Mouse (Mus musculus) liver, adult 2 months (tissue): ENCODE data around the gene Kcnq1.

Source experiments
- CTCF ChIP-seq: fragments of 200-500 bp; IDR thresholded peaks from 2 replicates; pipeline ENCODE4 v1.5.1; 2011; ENCODE audit warnings: low read depth, low read length, control low read depth
- POLR2A ChIP-seq: fragments of 200-500 bp; IDR thresholded peaks from 2 replicates; pipeline ENCODE4 v1.6.1; 2011; ENCODE audit warnings: low read length, control low read depth; ENCODE audit not compliant: insufficient read depth; ENCODE audit errors: extremely low read depth

DNA sequence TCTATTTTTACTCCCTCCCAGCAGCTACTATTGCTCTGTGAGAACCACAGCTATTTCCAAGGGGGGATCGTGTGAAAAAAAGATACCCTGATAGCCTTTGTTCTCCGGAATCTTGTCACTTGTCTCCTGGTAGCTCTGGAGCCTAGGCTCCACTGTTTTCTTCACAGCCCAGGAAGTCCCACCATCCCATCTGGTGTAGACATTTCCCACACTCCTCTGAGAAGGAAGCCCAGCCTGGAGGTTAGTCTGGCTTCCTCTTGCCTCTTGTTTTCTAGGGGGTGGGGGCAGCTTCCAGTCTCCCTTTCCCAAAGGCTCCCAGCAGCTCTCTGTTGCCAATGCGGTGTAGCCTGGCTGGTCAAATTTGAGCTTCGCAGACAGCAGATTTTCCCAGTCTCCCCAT lies 251.7 kb downstream of the Kcnq1 start:
- no peak for TF ChIP-seq CTCF
- TF ChIP-seq POLR2A: no peak
